Mouse (Mus musculus) cerebellum, postnatal 14 days (tissue): Measurements from ENCODE around the gene Ppdpf.

Experiments
- DNase-seq, 2 experiments: peaks; one replicate each; pipeline ENCODE4 v3.0.0; 2021; ENCODE audit warnings: mixed read lengths in 2 of 2

Ppdpf gene

DNA sequence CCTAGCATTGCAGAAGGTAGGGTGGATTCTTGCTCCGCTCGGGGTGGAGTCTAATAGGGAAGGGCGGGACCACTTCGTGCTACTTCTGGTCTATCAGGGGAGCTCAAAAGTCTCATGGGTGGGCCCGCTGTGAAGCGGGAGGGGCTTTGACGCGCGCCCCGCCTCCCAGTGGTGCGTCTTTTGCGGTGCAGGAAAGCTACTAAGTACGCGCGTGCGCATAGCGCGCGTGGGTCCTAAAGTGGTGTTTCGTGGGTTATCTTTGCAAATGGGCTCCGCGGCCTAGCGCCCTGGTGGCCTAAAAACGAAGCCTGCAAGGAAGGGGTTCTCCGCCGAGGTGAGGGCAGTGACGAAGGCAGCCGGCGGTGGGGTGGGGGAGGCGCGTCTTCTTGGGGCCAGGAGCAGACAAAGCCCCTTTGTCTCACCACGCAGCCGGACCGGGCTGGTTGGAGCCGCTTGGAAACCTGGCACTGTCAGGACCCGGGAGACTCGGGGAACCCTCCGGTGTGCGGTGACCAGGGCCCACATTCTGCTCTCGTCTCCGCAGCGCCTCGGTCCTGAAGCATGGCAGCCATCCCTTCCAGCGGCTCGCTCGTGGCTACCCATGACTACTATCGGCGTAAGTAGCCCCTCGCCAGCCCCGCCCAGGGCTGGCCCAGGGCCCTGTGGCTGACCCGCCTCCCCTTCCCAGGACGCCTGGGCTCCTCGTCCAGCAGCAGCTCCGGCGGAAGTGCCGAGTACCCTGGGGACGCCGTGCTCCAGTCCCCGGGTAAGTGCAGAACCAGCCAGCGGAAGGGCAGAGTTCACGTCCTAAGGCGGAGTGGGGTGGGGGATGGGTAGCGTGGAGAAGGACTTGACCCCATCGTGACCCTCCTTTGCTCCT, at the start of gene Ppdpf:
Ppdpf (plus strand) TSS at position 127 of the 880 bp plus-strand sequence.
- DNase-seq: peak; percentile 83 to 88

DNA sequence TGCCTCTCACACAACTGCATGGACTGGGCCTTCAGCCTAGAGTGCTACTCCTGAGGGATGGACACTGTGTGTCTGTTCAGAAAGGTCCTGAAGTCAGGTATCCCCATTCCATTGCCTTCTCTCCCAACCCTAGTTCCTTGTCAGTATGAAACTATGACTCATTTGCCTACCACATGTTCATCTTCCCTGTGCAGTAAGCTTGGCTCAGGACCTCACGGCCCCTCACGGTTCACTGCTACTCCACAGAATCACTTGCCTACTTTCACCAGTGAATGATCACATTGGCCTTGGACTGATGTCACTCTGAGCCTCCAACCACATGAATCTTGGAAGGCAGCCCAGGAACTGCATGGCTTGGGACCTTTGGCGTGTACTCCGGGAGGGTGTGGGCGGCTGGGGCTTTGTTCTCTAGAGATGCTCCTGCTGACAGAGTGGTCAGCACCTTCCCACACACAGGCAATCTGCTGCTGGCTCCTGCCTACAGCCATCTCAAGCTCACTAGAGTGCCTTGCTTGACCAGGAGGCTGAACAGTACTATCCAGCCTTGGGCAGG, 47.3 kb upstream of the Ppdpf start:
- DNase-seq: peak; percentile 77

DNA sequence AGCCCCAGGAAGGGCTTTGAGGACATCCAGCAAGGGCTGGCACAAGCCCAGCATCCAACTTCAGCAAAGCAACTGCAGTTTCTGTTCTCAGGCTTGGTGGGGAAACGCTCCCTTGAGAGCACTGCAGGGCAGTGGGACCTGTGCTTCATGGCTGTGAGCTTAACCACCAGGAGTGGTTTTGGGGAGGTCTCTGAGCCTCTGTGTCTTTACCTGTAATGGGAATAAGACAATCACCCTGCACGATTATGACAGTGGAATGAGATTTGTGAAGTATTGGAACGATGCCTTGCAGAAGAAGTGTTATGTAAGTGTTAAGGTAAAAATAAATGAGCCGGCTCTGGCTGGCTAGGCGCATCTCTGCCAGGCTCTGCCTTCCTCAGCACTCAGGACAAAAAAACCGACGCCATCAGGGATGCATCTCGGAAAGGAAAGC, 44.3 kb upstream of the Ppdpf start:
- DNase-seq: no peak

DNA sequence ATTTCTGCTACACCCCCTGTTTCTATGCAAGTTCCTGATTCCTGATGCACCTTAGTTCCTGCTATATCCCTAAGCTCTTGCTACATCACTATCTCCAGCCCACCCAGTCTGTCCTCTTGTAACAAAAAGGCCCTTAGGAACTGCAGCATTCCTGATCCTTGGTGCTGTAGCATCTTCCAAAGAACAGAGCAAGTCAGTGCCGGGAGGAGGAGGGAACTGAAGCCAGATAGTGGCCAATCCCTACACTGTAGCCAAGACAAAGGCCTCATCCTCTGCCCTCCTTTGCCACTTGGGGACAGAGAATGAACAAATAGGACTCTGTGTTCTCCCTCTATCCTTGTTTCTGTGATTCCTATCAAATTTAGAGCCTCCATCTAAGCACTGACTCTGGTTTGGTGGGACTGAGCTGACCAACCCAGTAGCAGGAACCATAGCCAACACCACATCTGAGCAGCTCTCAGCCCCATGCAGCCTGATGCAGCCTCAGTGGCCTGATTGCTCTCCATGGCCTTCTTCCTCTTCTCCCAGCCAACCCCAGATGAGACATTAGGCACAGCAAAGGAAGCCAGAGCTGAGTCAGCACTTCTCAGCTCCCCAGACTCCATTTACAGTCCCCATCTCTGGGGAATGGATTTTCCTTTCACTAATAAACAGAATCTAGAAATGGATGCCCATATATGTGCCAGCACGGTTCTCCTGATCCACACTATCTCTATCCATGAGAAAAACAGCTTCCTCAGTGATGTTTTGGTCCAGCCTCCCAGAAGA, 43.4 kb upstream of the Ppdpf start:
- DNase-seq: no peak

DNA sequence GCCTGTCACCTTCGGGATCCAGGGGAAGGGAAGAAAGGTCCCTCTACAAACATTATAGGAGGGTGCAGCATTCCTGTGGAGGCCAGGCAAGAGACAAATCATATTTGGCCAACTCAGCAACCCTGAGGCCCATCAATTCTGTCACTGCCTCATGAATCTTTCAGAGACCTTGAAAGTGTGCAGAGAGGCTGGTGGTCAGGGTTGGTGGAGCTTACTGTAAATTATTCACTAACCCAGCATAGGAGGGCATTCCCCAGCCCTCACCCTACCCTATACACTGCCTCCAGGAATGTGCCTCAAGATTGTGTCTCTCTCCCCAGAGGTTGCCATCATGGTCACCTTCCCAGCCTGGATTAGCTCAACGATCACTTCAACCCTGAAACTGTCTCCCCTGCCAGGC, 42.4 kb upstream of the Ppdpf start:
- DNase-seq: no peak

DNA sequence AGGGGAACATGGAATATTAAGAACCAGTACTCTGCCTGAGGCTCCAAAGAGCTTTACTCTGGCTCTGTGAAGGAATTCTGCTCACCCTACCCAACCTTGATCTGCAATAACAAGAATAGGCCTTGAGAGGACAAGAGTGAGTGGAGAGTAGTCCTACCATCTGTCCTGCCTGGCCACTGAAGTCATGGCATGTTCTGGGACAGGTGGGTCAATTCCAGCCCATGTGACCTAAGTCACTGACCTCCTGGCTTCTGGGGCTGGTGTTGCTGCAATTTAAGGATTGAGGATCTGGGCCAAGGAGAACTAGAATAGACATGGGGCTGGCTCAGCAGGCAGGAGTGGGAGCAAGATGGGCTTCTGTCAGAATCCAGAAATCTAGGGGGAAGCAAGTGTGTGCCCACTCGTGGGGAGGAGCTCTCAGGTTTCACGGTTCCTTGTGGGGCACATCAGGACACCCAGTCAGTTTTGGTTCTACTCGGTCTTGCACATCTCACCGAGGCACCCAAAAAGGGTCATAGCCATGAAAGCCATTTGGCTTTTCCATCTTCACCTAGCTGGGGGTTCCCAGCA, 40.0 kb upstream of the Ppdpf start:
- no peak for DNase-seq

DNA sequence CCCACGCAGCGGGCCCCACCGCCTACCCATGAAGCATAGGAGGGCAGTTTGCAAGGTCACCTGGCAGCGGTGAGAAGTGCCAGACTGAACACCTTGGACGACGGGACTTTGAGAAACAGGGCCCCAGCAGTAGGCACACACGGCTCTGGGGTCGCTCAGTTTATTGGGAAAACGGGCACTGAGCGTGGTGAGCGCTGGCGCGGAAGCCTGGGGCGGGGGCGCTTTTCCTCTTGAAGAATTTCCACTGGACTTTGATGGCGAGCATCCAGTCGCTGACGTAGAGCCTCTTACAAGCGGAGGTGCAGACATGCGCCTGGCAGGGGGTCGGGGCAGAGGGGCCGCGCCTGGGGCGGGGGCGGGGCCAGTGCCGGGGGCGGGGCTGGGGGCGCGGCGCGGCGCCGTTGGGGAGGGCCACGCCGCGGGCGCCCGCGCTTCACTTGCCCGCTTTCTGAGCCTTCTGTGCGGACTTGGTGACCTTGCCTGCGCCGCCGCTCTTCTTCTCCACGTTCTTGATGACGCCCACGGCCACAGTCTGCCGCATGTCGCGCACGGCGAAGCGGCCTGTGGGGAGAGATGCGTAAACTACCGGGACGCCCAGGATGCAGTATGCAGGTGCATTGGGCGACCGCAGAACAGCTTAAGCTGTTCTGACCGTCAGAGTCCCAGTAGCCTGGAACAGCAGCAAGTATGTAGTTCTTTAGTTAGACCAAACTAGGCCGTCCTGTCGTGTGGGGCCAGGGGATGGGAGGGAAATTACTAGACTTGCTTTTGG, 39.3 kb upstream of the Ppdpf start:
- peak; percentile 65 to 74 for DNase-seq

DNA sequence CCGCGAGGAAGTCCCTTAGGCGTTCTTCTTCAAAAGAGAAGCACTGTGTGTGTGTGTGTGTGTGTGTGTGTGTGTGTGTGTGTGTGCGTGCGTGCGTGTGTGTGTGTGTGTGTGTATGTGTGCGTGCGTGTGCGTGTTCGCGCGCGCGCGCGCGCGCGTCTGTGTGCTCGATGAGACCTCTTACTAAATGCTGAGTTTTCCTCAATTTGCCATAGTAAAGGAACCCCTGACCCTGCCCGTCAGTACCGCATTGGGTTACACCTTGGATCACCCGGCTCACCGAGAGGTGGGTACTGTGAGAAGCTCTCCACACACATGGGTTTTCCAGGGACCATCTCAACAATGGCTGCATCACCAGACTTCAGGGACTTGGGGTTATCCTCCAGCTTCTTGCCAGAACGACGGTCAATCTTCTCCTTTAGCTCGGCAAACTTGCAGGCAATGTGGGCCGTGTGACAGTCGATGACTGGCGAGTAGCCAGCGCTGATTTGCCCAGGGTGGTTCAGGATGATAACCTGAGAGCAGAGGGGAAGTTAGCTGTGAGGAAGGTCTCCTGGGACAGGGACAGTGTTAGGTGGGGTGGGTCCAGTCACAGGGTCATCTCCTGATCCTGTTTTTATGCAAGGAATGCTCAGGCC, 38.6 kb upstream of the Ppdpf start:
- DNase-seq: peak; percentile 61 to 64

DNA sequence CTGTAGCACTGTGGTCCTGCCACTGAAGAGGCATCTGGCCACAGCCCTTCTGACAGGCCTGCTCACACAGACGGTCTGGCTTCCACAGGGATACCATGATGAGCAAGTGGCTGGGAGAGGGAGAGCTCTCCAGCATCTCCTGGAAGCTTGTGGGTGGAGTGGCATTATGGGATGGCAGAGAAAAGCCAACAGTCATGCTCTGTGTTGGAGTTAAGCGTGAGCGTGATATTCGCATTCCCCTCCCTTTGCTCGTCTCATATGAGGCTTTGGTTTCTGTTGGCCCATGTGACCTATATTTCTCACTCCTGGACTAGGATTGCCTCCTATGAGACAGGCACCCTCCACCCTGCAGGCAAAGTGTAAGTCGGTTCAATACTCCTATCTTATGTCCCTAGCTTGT, 36.8 kb upstream of the Ppdpf start:
- peak; percentile 7 to 8 for DNase-seq

DNA sequence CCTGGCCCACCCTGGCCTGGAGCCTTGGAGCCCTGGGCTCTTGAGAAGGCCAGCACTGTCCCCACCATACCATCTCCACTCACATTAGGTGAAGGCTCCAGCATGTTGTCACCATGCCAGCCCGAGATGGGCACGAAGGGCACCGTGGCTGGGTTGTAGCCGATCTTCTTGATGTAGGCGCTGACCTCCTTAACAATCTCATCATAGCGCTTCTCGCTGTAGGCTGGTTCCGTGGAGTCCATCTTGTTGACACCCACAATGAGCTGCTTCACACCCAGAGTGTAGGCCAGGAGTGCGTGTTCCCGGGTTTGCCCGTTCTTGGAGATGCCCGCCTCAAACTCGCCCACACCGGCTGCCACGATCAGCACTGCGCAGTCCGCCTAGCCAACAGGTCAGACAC, 34.3 kb upstream of the Ppdpf start:
- peak; percentile 22 to 38 for DNase-seq

DNA sequence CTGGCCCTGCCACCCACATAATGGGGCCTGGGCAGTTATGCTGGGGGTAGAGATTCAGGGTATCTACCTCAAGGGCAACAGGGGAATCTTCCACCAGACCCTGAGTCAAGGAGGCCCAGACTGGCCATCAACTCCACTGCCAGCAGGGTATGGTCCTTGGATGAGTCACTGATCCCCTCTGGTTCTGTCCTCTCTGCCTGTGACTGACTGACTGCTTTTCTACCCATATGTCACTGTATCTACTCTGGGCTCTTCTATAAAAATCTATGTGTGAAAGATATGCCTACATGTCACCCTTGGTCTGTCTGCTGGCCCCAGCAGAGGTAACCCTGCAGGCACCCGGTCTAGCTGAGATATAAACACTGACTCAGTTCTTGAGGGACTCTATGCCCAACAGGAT, 33.9 kb upstream of the Ppdpf start:
- DNase-seq: peak in 1 of 2 experiments; percentile 14

DNA sequence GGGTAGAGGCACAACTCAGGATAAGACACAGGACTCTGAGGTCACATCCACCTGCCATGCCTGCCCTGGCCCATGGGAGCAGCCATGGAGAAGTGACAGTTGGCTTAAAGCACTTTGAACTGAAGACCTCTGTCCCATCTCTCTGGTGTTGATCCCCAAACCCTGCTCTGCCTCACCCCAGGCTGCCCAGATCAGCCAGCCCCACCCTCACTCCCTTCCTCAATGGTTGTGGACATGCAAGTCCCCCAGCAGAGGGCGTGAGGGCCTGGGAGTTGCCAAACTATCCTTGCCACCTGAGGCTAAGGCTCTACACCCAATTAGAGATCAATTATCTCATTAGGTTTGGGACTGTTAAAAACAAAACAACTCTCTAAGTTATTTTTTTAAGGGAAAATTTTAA, 33.2 kb upstream of the Ppdpf start:
- DNase-seq: peak; percentile 75 to 82

DNA sequence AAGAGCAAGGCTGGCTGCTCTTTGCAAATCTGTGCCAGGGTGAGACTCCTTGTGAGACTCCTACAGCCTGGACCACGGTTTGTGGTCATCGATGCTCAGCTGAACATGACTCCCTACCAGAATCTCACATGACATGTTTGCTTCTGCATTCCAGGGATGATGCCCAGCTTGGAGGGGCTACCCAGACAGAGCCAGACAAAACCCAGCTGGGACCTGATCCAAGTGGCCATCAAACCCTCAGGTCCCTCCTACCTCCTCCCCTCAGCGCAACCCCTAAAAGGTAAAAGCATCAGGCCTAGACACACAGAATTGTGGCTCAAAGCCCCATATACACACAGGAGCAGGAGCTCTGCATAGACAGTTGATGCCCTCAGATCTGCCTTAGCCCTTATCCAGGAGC, 32.7 kb upstream of the Ppdpf start:
- peak; percentile 32 to 40 for DNase-seq

DNA sequence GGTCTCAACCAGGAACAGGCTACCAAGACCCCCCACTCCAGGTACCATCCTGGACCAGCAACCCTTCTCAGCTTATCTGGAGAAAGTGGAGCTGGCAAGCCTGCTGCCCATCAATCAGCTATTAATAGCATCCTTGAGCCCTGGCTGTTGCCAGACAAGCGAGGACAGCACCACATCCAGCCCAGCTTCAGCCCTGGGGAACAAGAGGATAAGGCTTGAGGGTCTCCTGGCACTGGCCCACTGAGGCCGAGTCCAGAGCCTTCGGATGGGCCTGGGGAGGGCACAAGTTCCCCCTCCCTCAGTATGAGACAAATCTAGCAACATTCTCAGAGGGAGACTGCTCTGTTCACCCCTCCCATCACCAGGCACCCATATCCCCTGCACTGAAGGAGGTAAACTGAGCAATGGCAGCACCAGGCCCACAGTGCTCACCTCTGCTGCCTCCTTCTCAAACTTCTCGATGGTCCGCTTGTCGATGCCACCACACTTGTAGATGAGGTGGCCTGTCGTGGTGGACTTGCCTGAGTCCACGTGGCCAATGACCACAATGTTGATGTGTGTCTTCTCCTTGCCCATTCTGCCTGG, 32.1 kb upstream of the Ppdpf start:
- peak; percentile 37 to 47 for DNase-seq

DNA sequence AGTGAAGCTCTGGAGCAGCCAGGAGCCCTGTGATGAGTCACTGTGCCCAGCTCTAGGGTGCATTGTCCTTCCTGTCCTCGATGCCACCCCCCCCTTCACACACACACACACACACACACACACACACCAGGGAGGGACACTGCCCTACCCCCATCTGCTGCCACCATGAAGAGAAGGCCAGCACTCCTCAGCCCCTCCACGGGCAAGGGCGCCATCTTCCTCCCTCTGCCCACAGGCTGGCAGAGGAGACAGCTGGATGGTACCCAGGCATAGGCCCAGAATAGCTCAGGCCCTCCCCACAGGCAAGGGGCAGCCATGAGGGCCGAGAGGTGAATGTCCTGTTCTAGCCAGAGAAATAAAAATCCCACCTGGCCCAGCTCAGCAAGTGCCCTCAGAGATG, 31.2 kb upstream of the Ppdpf start:
- peak; percentile 76 to 80 for DNase-seq

DNA sequence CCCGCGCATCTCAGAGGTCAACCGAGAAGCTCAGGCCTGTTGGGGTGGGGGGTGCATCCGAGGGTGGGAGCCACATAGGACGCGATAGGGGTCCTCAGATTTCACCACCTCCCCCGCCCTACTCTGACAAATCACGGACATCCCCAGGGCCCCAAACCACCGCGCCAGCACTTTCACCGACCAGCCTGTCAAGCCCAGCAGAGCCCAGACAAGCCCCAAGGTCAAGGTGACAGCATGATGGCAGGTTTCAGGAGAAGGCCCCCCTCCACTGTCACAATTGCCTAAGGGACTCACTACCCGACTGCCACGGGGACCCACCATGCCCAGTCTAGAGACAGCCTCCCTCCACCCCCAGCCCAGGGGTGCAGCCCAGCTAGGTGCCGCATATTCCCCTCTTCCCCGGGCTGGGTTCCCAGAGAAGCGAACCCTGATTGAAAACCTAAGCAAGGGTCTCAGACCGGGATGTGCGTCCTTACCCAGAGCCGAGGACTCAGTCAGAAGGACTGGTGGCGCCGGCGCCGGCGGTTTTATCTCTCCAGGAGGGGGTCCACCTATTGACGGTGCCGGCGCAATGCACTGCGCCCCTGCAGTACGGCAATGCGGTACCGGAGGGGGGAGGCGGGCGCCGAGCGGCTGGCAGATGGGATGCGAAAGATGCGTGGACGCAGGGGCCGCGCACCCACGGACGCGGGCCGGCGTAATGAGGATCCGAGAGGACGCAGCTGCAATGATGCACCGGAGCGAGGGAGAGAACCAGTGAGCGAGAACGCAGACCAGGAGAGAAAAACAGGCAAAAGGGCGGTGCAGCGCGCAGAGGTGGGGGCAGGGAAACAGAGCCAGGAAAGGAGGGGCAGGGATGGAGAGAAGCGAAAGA, 30.6 kb upstream of the Ppdpf start, which contains the start of gene Eef1a2:
Eef1a2 (minus strand) TSS at position 767 of the 874 bp plus-strand sequence.
- DNase-seq: peak; percentile 88

DNA sequence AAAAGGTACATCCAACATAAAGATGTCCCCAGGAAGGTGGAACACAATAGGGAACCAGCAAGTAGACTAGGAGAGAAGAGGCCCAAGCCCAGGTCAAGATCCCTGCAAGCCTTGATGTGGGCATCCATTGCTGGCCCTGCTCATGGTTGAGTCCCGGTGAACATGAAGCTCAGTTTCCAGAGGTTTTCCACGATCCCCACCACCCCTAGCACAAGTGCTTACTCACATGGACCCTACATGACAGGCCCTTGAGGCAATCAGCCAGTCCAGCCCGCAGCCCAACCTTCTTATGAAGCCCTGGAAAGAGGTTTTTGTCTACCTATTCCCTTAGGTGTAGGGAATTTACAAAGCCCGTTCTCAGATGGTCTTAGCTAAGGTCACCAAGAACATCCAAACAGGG, 29.9 kb upstream of the Ppdpf start:
- DNase-seq: no peak

DNA sequence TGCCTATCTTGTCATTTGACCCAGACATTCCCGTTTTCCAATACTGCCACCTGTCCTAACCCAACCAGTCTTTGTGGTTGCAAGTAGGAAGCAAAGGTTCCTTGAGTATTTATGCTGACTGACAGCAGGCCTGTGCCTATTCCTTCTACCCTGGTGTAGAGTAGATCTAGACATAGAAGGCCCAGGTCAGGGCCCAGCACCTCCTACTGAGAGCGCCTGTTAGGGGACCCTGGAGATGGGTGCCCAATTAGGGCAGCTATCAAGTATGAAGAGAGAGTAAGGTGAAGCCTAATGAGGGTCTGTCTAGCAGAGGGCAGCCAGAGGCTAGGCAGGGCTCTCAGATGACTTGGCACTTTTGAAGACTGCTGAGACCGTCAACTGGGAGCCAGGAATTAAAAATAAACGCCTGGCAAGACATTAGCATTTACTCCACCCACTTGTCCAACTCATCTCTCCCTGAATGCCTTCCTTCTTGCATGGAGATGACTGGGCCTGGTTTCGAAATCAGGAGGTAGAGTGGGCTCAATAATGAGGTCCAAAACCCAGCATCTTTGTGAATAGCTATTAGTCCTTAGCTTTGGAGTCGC, 29.2 kb upstream of the Ppdpf start:
- peak; percentile 11 to 27 for DNase-seq

DNA sequence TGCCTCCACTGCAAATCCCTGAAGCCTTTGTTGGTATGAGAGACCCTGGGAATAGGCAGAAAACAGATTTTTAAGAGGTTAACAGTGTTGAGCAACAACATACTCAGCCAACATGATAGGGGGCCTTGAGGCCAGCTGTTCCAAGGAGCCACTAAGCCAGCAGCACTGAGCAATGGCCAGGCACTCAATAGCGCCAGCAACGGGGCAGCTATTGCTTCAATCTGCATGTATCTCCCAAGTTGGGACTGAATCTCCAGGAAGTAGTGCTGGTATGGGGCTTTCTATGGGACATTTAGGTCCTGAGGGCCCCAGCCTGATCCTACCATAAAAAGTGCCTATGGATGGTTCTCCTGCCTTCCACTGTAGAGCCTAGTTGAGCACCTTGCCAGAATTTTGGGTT, 28.6 kb upstream of the Ppdpf start:
- DNase-seq: peak in 1 of 2 experiments; percentile 17

DNA sequence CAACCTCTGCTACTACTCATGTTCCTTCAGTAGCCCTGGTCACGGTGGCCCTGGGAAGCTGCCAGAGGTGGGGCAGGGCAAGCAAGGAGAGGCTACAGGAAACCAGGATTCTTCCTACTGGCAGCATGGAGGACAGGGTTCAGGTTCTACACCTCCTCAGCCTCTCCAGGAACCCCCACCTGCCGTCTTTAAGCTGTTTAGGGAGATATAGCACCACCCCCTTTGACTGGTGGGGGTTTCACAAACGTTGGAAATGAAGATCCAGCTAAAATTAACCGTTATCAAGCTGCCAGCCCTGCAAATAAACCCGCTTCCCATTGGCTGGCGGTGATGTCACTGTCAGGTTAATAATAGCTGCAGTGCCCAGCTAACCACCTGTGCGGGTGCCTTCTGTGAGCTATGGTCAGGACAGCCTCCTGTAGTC, 27.9 kb upstream of the Ppdpf start:
- DNase-seq: peak; percentile 75 to 77
